Comparison of ENCODE assay signal across 22 mouse cellular contexts in the genomic region with DNA sequence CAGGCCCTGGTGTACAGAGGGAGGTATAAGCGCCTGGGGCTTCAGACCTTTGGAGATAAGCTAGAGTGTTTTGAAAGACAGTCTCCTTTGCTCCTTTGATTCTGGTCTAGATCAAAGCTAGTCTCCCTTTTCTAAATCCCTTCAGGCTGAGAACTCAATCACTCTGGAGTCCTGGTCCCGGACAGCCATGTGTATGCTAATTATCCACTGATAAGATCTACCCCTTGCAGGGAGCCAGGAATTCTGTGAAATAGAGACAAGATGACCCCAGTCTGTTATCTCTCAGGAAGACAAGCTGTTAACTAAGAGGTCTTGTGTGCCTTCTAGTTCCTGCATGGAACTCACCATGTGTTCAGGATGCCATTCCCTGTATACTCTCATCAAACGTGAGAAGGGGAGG. TPM values are rescaled to one million over a fixed set of nuclear protein-coding genes. Genes with fewer than 3 reads are reported as not detected.
DNase-seq lines count a peak whose midpoint lies in the region; ATAC-seq and TF ChIP-seq lines count a peak whose summit lies in the region.
"Had no signal": no experiment of that assay in that cellular context is flagged by ENCODE, and none has a peak within 500 bp of the region (broad histone marks: within the 10 kb centered on the region; RNA-seq: fewer than 3 reads in every experiment).

No protein-coding gene starts in this region.

- H3K9ac ChIP-seq in intestine, embryonic 16.5 days (ENCODE audit: low read depth, low read length), result no peak overlapping the region
- H3K9ac ChIP-seq: embryonic facial prominence, embryonic 13.5 days; embryonic facial prominence, embryonic 15.5 days; forebrain, embryonic 12.5 days had no signal

- ATAC-seq in intestine, embryonic 16.5 days, result no peak
- ATAC-seq: forebrain, embryonic 14.5 days; forebrain, embryonic 16.5 days had no signal

- no peaks in the 10 kb centered on the region for H3K36me3 ChIP-seq in intestine, embryonic 16.5 days (ENCODE audit: control insufficient read depth, insufficient read depth, low read length)
- H3K36me3 ChIP-seq: embryonic facial prominence, embryonic 13.5 days; embryonic facial prominence, embryonic 15.5 days; forebrain, embryonic 10.5 days; forebrain, embryonic 12.5 days; G1E had no signal

- no peak for TF ChIP-seq CTCF in left cerebral cortex, adult 2 months (IDR thresholded peaks at IDR 0.05)

- DNase-seq in MN1 (ENCODE audit: low spot score), result peak; percentile 52
- DNase-seq in ZHBTc4 (ENCODE audit: low read depth, low spot score), result peak; percentile 73
- no peak for DNase-seq in left cerebral cortex, adult 2 months (ENCODE audit: extremely low spot score in 1 of 2, low spot score in 2 of 2)
- no peak for DNase-seq in ovary, postnatal 10 days (ENCODE audit: low spot score)
- DNase-seq: adrenal gland, adult 2 months; adrenal gland, postnatal 10 days; adrenal gland, postnatal 36 days; cerebellum, adult 11-12 months; cerebellum, adult 8-10 months; cerebellum, adult 9-11 months; cerebellum, postnatal 14 days; cerebellum, postnatal 36 days; embryo, embryonic 11 days had no signal

- H3K4me3 ChIP-seq in left cerebral cortex, adult 2 months, result no peak overlapping the region
- H3K4me3 ChIP-seq in intestine, embryonic 16.5 days (ENCODE audit: low read length), result no peak overlapping the region
- H3K4me3 ChIP-seq: embryonic facial prominence, embryonic 13.5 days; embryonic facial prominence, embryonic 15.5 days; erythroblast, embryonic 14.5 days; forebrain, embryonic 10.5 days; forebrain, embryonic 12.5 days had no signal

- no peaks in the 10 kb centered on the region for H3K27me3 ChIP-seq in intestine, embryonic 16.5 days (replicated peaks; ENCODE audit: control insufficient read depth, insufficient read depth, low read length)
- H3K27me3 ChIP-seq: embryonic facial prominence, embryonic 13.5 days; embryonic facial prominence, embryonic 15.5 days had no signal

- no peak overlapping the region for H3K4me2 ChIP-seq in intestine, embryonic 16.5 days (ENCODE audit: low read depth, low read length)
- H3K4me2 ChIP-seq: embryonic facial prominence, embryonic 13.5 days; embryonic facial prominence, embryonic 15.5 days; forebrain, embryonic 12.5 days had no signal

- no peaks in the 10 kb centered on the region for H3K9me3 ChIP-seq in intestine, embryonic 16.5 days (ENCODE audit: control insufficient read depth, low read length)
- H3K9me3 ChIP-seq: embryonic facial prominence, embryonic 13.5 days; embryonic facial prominence, embryonic 15.5 days; forebrain, embryonic 10.5 days; forebrain, embryonic 12.5 days; G1E had no signal

- WGBS in intestine, embryonic 16.5 days, result 43% methylated on average over 3 of the region's 3 CpGs

- H3K4me1 ChIP-seq in intestine, embryonic 16.5 days (ENCODE audit: control insufficient read depth, insufficient read depth, low read length), result peaks cover 3% of the 10 kb centered on the region; the same call in 1 of the 2 replicates

- H3K27ac ChIP-seq in left cerebral cortex, adult 2 months, result no peak overlapping the region
- no peak overlapping the region for H3K27ac ChIP-seq in intestine, embryonic 16.5 days (ENCODE audit: low read length)
- H3K27ac ChIP-seq: embryonic facial prominence, embryonic 13.5 days; embryonic facial prominence, embryonic 15.5 days; forebrain, embryonic 10.5 days; forebrain, embryonic 12.5 days had no signal

- intact Hi-C loops in left cerebral cortex, adult 2 months (cut with DNase I), result loop anchor here (5.0 kb wide), 1 partner anchor 65 kb away; no protein-coding TSS in a partner anchor

RNA-seq across cellular contexts. Expression of gene Kdm6b, which starts 23.8 kb away (rescaled TPM):
- total RNA-seq in left cerebral cortex, adult 2 months (2021), result 10 to 100 TPM; 31.1 to 45.3 TPM
- polyA plus RNA-seq in intestine, embryonic 16.5 days (2015; fragmentation: Nextera tagmentation; extraction: Ambion mirVana), result 17.6 and 18.8 TPM in 2 replicates

RNA-seq across cellular contexts. Expression of gene Tmem88, which starts 39.3 kb away (rescaled TPM):
- 1 to 10 TPM; 2.9 to 3.8 TPM for total RNA-seq in left cerebral cortex, adult 2 months (2021)
- polyA plus RNA-seq in intestine, embryonic 16.5 days (2015; fragmentation: Nextera tagmentation; extraction: Ambion mirVana), result 30.8 and 31.0 TPM in 2 replicates

RNA-seq across cellular contexts. Expression of gene Cyb5d1, which starts 41.9 kb away (rescaled TPM):
- 10 to 100 TPM; 40.7 to 45.6 TPM for total RNA-seq in left cerebral cortex, adult 2 months (2021)
- 22.6 and 24.0 TPM in 2 replicates for polyA plus RNA-seq in intestine, embryonic 16.5 days (2015; fragmentation: Nextera tagmentation; extraction: Ambion mirVana)

RNA-seq across cellular contexts. Expression of gene Naa38, which starts 42.0 kb away (rescaled TPM):
- total RNA-seq in left cerebral cortex, adult 2 months (2021), result 100 to 1,000 TPM in 1 of 2 experiments, 10 to 100 TPM in 1; 94.0 to 113 TPM
- 168 and 170 TPM in 2 replicates for polyA plus RNA-seq in intestine, embryonic 16.5 days (2015; fragmentation: Nextera tagmentation; extraction: Ambion mirVana)

Comparison
In these comparisons a context has a peak if more than half of its experiments do, and no peak if none do; other contexts are left out.
1. DNase-seq: peak in MN1 (single experiment) and ZHBTc4 (single experiment); none in left cerebral cortex, adult 2 months (0 of 2) and ovary, postnatal 10 days (single experiment).